Mouse (Mus musculus): Measurements from ENCODE around the gene Ypel2. TPM values are rescaled to one million over a fixed set of nuclear protein-coding genes. Genes with fewer than 3 reads are reported as not detected.

The Ypel2 gene
- polyA plus RNA-seq, 1 experiment from 2014 or later: 22.8 TPM

DNA sequence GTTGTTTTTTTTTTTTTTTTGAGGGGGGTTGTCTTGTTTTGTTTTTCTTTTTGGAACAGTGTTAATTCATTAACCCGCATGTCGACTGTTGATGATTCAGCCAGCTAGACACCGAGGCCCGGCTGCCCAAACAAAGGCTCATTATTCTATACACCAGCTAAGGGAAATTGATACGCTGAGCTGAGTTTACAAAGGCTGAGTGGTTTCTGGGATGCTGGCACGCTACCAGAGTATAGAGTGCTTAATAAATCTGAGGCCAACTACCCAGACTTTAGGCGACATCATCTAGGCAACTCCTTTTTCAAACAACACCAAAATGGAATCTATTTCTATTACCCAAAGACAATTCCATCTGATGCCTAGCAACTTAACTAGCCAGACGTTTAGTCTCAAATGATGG is 13.9 kb upstream of the Ypel2 start:
- H3K36me3 ChIP-seq (ENCODE audit: control insufficient read depth, insufficient read depth, low read length): no peaks in the 10 kb centered on the region
- H3K4me2 ChIP-seq (ENCODE audit: low read length): no peak overlapping the region
- H3K4me1 ChIP-seq (ENCODE audit: control insufficient read depth in 2 of 2, insufficient read depth in 2 of 2, low read length in 2 of 2): no peaks in the 10 kb centered on the region; a peak in 2 of 4 replicates
- no peak for ATAC-seq (ENCODE audit: insufficient number of reproducible peaks, insufficient read depth, low FRiP score, low read depth)
- H3K9ac ChIP-seq (ENCODE audit: low read length): no peak overlapping the region
- no peak overlapping the region for H3K4me3 ChIP-seq (ENCODE audit: control insufficient read depth in 1 of 2, insufficient read depth in 1 of 2, low read depth in 1 of 2, low read length in 2 of 2)
- peak overlapping the region; percentile 14 to 27; a peak in 1 of 4 replicates for H3K27ac ChIP-seq (replicated peaks in 1 of 2; ENCODE audit: control insufficient read depth in 1 of 2, insufficient read depth in 1 of 2, low read depth in 2 of 2, low read length in 2 of 2)
- H3K9me3 ChIP-seq (ENCODE audit: control insufficient read depth, low read length): no peaks in the 10 kb centered on the region
- 55% methylated on average over 8 of the region's 8 CpGs for WGBS
- H3K27me3 ChIP-seq (ENCODE audit: control insufficient read depth, insufficient read depth, low read length): no peaks in the 10 kb centered on the region

GRCm38 (mm10) chr11:87004960-87005755 is 11.7 kb upstream of the Ypel2 start:
- Histone ChIP-seq H3K9ac (ENCODE audit: low read length) (no peak overlapping the region), H3K27ac (replicated peaks in 1 of 2; ENCODE audit: control insufficient read depth in 1 of 2, insufficient read depth in 1 of 2, low read depth in 2 of 2, low read length in 2 of 2) (peak overlapping the region; percentile 25 to 56; a peak in 3 of 4 replicates), H3K27me3 (ENCODE audit: control insufficient read depth, insufficient read depth, low read length) (no peaks in the 10 kb centered on the region), H3K4me1 (ENCODE audit: control insufficient read depth in 2 of 2, insufficient read depth in 2 of 2, low read length in 2 of 2) (peaks cover 0 to 3% of the 10 kb centered on the region in 2 experiments; a peak in 2 of 4 replicates), H3K4me2 (ENCODE audit: low read length) (no peak overlapping the region), H3K9me3 (ENCODE audit: control insufficient read depth, low read length) (no peaks in the 10 kb centered on the region), H3K36me3 (ENCODE audit: control insufficient read depth, insufficient read depth, low read length) (no peaks in the 10 kb centered on the region), H3K4me3 (ENCODE audit: control insufficient read depth in 1 of 2, insufficient read depth in 1 of 2, low read depth in 1 of 2, low read length in 2 of 2) (no peak overlapping the region)
- 57% methylated on average over 12 of the region's 12 CpGs for WGBS
- ATAC-seq (ENCODE audit: insufficient number of reproducible peaks, insufficient read depth, low FRiP score, low read depth): no peak

DNA sequence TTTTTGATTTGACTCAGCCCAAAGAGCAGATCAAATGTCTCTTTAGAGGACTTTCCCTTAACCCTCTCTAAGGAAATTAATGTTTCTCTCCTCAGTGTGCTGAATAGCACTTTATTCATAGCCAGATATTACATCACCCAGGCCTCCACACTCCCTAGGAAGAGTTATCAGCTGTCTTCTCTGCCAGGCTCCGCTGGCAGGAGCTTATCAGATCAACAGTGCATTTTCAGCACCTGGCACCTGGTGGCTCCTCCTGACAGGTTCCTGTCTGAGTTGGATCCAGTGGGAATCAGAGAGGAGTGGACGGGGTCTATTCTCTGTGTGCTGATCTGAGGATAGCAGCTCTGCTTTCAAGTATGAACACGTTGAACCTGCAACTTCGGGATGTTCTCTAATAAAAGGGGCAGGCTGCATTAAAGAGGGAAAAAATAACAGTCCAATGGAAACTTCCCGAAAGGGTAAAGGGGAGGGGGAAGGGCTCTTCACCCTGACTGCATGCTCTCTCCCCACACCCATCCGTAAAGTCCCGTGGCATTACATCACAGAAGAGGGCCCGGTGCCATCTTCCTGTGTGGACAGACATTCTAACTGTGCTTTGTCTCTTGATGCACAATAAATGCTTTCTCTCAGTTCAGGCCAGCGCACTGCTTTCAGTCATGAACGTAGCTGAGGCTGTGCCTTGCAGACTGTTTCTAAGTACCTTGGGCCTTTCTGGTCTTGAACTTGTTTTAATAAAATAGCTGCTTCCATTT is 8.7 kb upstream of the Ypel2 start:
- Histone ChIP-seq H3K4me1 (ENCODE audit: control insufficient read depth in 2 of 2, insufficient read depth in 2 of 2, low read length in 2 of 2) (peaks cover 0 to 3% of the 10 kb centered on the region in 2 experiments; a peak in 2 of 4 replicates), H3K36me3 (ENCODE audit: control insufficient read depth, insufficient read depth, low read length) (no peaks in the 10 kb centered on the region), H3K9ac (ENCODE audit: low read length) (no peak overlapping the region), H3K4me2 (ENCODE audit: low read length) (no peak overlapping the region), H3K9me3 (ENCODE audit: control insufficient read depth, low read length) (no peaks in the 10 kb centered on the region), H3K27me3 (ENCODE audit: control insufficient read depth, insufficient read depth, low read length) (no peaks in the 10 kb centered on the region), H3K27ac (replicated peaks in 1 of 2; ENCODE audit: control insufficient read depth in 1 of 2, insufficient read depth in 1 of 2, low read depth in 2 of 2, low read length in 2 of 2) (peak overlapping the region; percentile 20 to 44; a peak in 2 of 4 replicates), H3K4me3 (ENCODE audit: control insufficient read depth in 1 of 2, insufficient read depth in 1 of 2, low read depth in 1 of 2, low read length in 2 of 2) (no peak overlapping the region)
- no peak for ATAC-seq (ENCODE audit: insufficient number of reproducible peaks, insufficient read depth, low FRiP score, low read depth)
- WGBS: 56% methylated on average over 10 of the region's 10 CpGs

GRCm38 (mm10) chr11:87001217-87001616 is 7.7 kb upstream of the Ypel2 start:
- H3K27me3 ChIP-seq (ENCODE audit: control insufficient read depth, insufficient read depth, low read length): no peaks in the 10 kb centered on the region
- H3K4me2 ChIP-seq (ENCODE audit: low read length): no peak overlapping the region
- no peaks in the 10 kb centered on the region for H3K9me3 ChIP-seq (ENCODE audit: control insufficient read depth, low read length)
- no peaks in the 10 kb centered on the region for H3K36me3 ChIP-seq (ENCODE audit: control insufficient read depth, insufficient read depth, low read length)
- H3K27ac ChIP-seq (replicated peaks in 1 of 2; ENCODE audit: control insufficient read depth in 1 of 2, insufficient read depth in 1 of 2, low read depth in 2 of 2, low read length in 2 of 2): no peak overlapping the region
- no peak for ATAC-seq (ENCODE audit: insufficient number of reproducible peaks, insufficient read depth, low FRiP score, low read depth)
- peaks cover 0 to 3% of the 10 kb centered on the region in 2 experiments; a peak in 2 of 4 replicates for H3K4me1 ChIP-seq (ENCODE audit: control insufficient read depth in 2 of 2, insufficient read depth in 2 of 2, low read length in 2 of 2)
- WGBS: 66% methylated on average over 8 of the region's 8 CpGs
- H3K9ac ChIP-seq (ENCODE audit: low read length): no peak overlapping the region
- H3K4me3 ChIP-seq (ENCODE audit: control insufficient read depth in 1 of 2, insufficient read depth in 1 of 2, low read depth in 1 of 2, low read length in 2 of 2): no peak overlapping the region

DNA sequence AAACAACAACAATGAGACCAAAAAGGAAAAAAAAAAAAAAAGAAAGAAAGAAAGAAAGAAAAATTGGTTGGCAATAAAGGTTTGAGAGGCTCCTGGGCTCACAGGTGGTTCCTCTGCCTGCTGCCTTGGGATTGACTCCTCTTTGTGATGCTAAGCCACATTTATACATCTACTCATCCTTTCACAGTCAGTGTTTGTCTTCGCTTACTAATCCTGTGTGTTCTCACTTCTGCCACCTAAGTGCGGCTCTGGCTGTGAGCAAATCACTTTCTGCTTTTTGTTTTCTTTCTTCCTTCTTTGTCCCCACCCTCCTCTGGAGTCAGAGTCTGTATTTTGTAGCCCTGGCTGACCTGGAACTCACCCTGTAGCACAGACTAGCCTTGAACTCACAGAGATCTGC is 2.8 kb upstream of the Ypel2 start:
- no peak overlapping the region for H3K4me2 ChIP-seq (ENCODE audit: low read length)
- peak overlapping the region in 1 of 2 experiments; percentile 61; a peak in 1 of 4 replicates for H3K27ac ChIP-seq (replicated peaks in 1 of 2; ENCODE audit: control insufficient read depth in 1 of 2, insufficient read depth in 1 of 2, low read depth in 2 of 2, low read length in 2 of 2)
- 56% methylated on average over 2 of the region's 2 CpGs for WGBS
- peaks cover 6 to 26% of the 10 kb centered on the region in 2 experiments for H3K4me1 ChIP-seq (ENCODE audit: control insufficient read depth in 2 of 2, insufficient read depth in 2 of 2, low read length in 2 of 2)
- no peaks in the 10 kb centered on the region for H3K9me3 ChIP-seq (ENCODE audit: control insufficient read depth, low read length)
- no peak overlapping the region for H3K9ac ChIP-seq (ENCODE audit: low read length)
- no peaks in the 10 kb centered on the region for H3K27me3 ChIP-seq (ENCODE audit: control insufficient read depth, insufficient read depth, low read length)
- no peaks in the 10 kb centered on the region for H3K36me3 ChIP-seq (ENCODE audit: control insufficient read depth, insufficient read depth, low read length)
- no peak for ATAC-seq (ENCODE audit: insufficient number of reproducible peaks, insufficient read depth, low FRiP score, low read depth)
- no peak overlapping the region for H3K4me3 ChIP-seq (ENCODE audit: control insufficient read depth in 1 of 2, insufficient read depth in 1 of 2, low read depth in 1 of 2, low read length in 2 of 2)

DNA sequence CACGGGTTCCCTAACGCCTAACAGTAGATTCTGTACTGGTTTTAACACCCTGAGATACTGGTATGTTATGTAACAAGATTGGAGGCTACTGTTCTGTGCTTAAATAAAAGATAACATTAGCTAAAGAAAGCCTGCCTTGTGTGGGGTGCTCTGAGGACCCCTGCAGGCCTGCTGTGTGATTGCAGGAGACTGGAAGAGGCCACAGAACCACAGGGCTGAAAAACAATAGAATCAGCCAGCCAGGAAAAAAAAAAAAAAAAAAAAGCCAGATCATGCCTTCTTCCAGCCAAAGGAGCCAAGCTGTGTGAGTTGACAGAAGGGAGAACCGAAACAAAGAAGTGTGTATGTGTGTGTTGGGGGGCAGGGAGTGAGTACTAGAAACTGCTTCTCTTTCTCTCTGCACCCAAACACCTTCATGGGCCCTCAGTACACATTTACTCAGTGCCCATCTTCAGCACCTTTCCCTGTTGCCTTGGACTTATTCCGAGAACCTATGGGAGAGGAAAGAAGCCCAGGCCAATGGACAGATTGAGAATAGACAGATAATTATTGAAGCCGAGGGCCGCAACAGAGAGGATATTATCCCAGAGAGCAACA is 2.2 kb upstream of the Ypel2 start:
- H3K4me3 ChIP-seq (ENCODE audit: control insufficient read depth in 1 of 2, insufficient read depth in 1 of 2, low read depth in 1 of 2, low read length in 2 of 2): no peak overlapping the region
- H3K27me3 ChIP-seq (ENCODE audit: control insufficient read depth, insufficient read depth, low read length): no peaks in the 10 kb centered on the region
- peaks cover 7 to 27% of the 10 kb centered on the region in 2 experiments for H3K4me1 ChIP-seq (ENCODE audit: control insufficient read depth in 2 of 2, insufficient read depth in 2 of 2, low read length in 2 of 2)
- H3K36me3 ChIP-seq (ENCODE audit: control insufficient read depth, insufficient read depth, low read length): peaks cover under 1% of the 10 kb centered on the region; the same call in 1 of the 2 replicates
- H3K9me3 ChIP-seq (ENCODE audit: control insufficient read depth, low read length): no peaks in the 10 kb centered on the region
- peak overlapping the region; percentile 57; the same call in 1 of the 2 replicates for H3K9ac ChIP-seq (ENCODE audit: low read length)
- 36% methylated on average over 6 of the region's 6 CpGs for WGBS
- ATAC-seq (ENCODE audit: insufficient number of reproducible peaks, insufficient read depth, low FRiP score, low read depth): no peak
- peak overlapping the region; percentile 41 to 61; a peak in 3 of 4 replicates for H3K27ac ChIP-seq (replicated peaks in 1 of 2; ENCODE audit: control insufficient read depth in 1 of 2, insufficient read depth in 1 of 2, low read depth in 2 of 2, low read length in 2 of 2)
- no peak overlapping the region for H3K4me2 ChIP-seq (ENCODE audit: low read length)
